Mouse (Mus musculus) right cerebral cortex, postnatal 36 days (tissue): ENCODE measurements around the gene Klc1.
A peak's percentile ranks its signal among the peaks of the same experiment; 100 is the strongest.

ENCODE experiments used
- DNase-seq, 2 experiments: peaks; one replicate each; pipeline ENCODE4 v3.0.0; 2022; ENCODE audit warnings: low spot score in 2 of 2, mixed read lengths in 1 of 2

The Klc1 gene

GRCm38 (mm10) chr12:111813111-111813765, 54.6 kb downstream of the Klc1 start:
- DNase-seq, result no peak

GRCm38 (mm10) chr12:111813766-111814617, 55.3 kb downstream of the Klc1 start, which contains the start of the genes Xrcc3 and Zfyve21:
Gene Xrcc3 (minus strand): TSS chr12:111813873.
Gene Zfyve21 (plus strand): TSS chr12:111814170.
- DNase-seq, result peak; percentile 98 to 99

GRCm38 (mm10) chr12:111814769-111815762, 56.4 kb downstream of the Klc1 start:
- DNase-seq, result no peak

- peak; percentile 73 to 80 for DNase-seq
Observed at GRCm38 (mm10) chr12:111816528-111816927, 57.9 kb downstream of the Klc1 start.

- no peak for DNase-seq
Observed at GRCm38 (mm10) chr12:111816967-111817366, 58.3 kb downstream of the Klc1 start.

GRCm38 (mm10) chr12:111817991-111818390, 59.3 kb downstream of the Klc1 start:
- no peak for DNase-seq

GRCm38 (mm10) chr12:111819936-111820335, 61.3 kb downstream of the Klc1 start:
- no peak for DNase-seq

GRCm38 (mm10) chr12:111820708-111821107, 62.1 kb downstream of the Klc1 start:
- no peak for DNase-seq

GRCm38 (mm10) chr12:111821931-111822330, 63.3 kb downstream of the Klc1 start:
- DNase-seq, result no peak

- DNase-seq, result no peak
Observed at GRCm38 (mm10) chr12:111827556-111827955, 68.9 kb downstream of the Klc1 start.

- no peak for DNase-seq
Observed at GRCm38 (mm10) chr12:111829447-111829846, 70.8 kb downstream of the Klc1 start.

- DNase-seq, result no peak
Observed at GRCm38 (mm10) chr12:111829954-111830353, 71.3 kb downstream of the Klc1 start.

GRCm38 (mm10) chr12:111830375-111830774, 71.7 kb downstream of the Klc1 start:
- DNase-seq, result no peak

GRCm38 (mm10) chr12:111832643-111833042, 74.0 kb downstream of the Klc1 start:
- no peak for DNase-seq

GRCm38 (mm10) chr12:111833457-111833856, 74.8 kb downstream of the Klc1 start:
- DNase-seq, result no peak

- DNase-seq, result no peak
Observed at GRCm38 (mm10) chr12:111842565-111843433, 84.2 kb downstream of the Klc1 start.

GRCm38 (mm10) chr12:111843470-111843869, 84.8 kb downstream of the Klc1 start:
- no peak for DNase-seq

- no peak for DNase-seq
Observed at GRCm38 (mm10) chr12:111845953-111846352, 87.3 kb downstream of the Klc1 start.

- no peak for DNase-seq
Observed at GRCm38 (mm10) chr12:111846815-111847214, 88.2 kb downstream of the Klc1 start.

GRCm38 (mm10) chr12:111848300-111848798, 89.7 kb downstream of the Klc1 start:
- DNase-seq, result no peak
